Mouse (Mus musculus): ENCODE measurements around the gene Arid1b.

GRCm38 (mm10) chr17:5385694-5386093 lies 391.6 kb downstream of the Arid1b start:
- TF ChIP-seq CTCF (IDR thresholded peaks at IDR 0.05), result no peak
- no peak for TF ChIP-seq POLR2A (IDR thresholded peaks at IDR 0.05; ENCODE audit: insufficient read depth, low read depth, low read length)
- no peak for TF ChIP-seq EP300 (IDR thresholded peaks at IDR 0.05; ENCODE audit: insufficient read depth, low read depth, low read length)

Measured in heart, adult 2 months (tissue).